Mouse (Mus musculus): Measurements from ENCODE around the gene Fam122c.

Fam122c gene

GRCm38 (mm10) chrX:53273124-53273523, at the start of gene Fam122c:
Gene Fam122c (plus strand): TSS chrX:53273424.
- in situ Hi-C loops (cut with MboI): loop anchor here (25.0 kb wide), 1 partner anchor 261 kb away; no protein-coding TSS in a partner anchor

- in situ Hi-C loops (cut with MboI): no loop called here
These were observed 48.8 kb upstream of the Fam122c start for GRCm38 (mm10) chrX:53224353-53224944.

- in situ Hi-C loops (cut with MboI): no loop called here
These were observed 41.3 kb upstream of the Fam122c start for GRCm38 (mm10) chrX:53231965-53232364.

- in situ Hi-C loops (cut with MboI): no loop called here
These were observed 39.5 kb upstream of the Fam122c start for GRCm38 (mm10) chrX:53233689-53234088.

- in situ Hi-C loops (cut with MboI): no loop called here
These were observed 36.8 kb upstream of the Fam122c start for GRCm38 (mm10) chrX:53236404-53236803.

- in situ Hi-C loops (cut with MboI): no loop called here
These were observed 35.3 kb upstream of the Fam122c start for GRCm38 (mm10) chrX:53237971-53238370.

GRCm38 (mm10) chrX:53240011-53240410, 33.2 kb upstream of the Fam122c start, which contains the start of gene Plac1:
Gene Plac1 (minus strand): TSS chrX:53240111.
- in situ Hi-C loops (cut with MboI): no loop called here

- in situ Hi-C loops (cut with MboI): loop anchor here (25.0 kb wide), 1 partner anchor 243 kb away; no protein-coding TSS in a partner anchor
These were observed 18.0 kb upstream of the Fam122c start for GRCm38 (mm10) chrX:53255195-53255594.

GRCm38 (mm10) chrX:53266186-53266585, 7.0 kb upstream of the Fam122c start:
- in situ Hi-C loops (cut with MboI): loop anchor here (25.0 kb wide), 1 partner anchor 254 kb away; no protein-coding TSS in a partner anchor

- in situ Hi-C loops (cut with MboI): loop anchor here (25.0 kb wide), 1 partner anchor 257 kb away; no protein-coding TSS in a partner anchor
These were observed 4.4 kb upstream of the Fam122c start for GRCm38 (mm10) chrX:53268856-53269255.

- in situ Hi-C loops (cut with MboI): loop anchor here (25.0 kb wide), 1 partner anchor 257 kb away; no protein-coding TSS in a partner anchor
These were observed 3.7 kb upstream of the Fam122c start, which contains the start of gene Fam122b for GRCm38 (mm10) chrX:53269289-53270062. Gene Fam122b (minus strand): TSS chrX:53269805.

GRCm38 (mm10) chrX:53270063-53270432, 3.2 kb upstream of the Fam122c start:
- in situ Hi-C loops (cut with MboI): loop anchor here (25.0 kb wide), 1 partner anchor 258 kb away; no protein-coding TSS in a partner anchor

- in situ Hi-C loops (cut with MboI): loop anchor here (25.0 kb wide), 1 partner anchor 259 kb away; no protein-coding TSS in a partner anchor
These were observed 1.6 kb upstream of the Fam122c start for GRCm38 (mm10) chrX:53271628-53272027.

GRCm38 (mm10) chrX:53287924-53288323, 14.7 kb downstream of the Fam122c start:
- in situ Hi-C loops (cut with MboI): no loop called here

GRCm38 (mm10) chrX:53320564-53320963, 47.3 kb downstream of the Fam122c start:
- in situ Hi-C loops (cut with MboI): no loop called here

- in situ Hi-C loops (cut with MboI): no loop called here
These were observed 47.9 kb downstream of the Fam122c start for GRCm38 (mm10) chrX:53321111-53321510.

GRCm38 (mm10) chrX:53330396-53330795, 57.2 kb downstream of the Fam122c start:
- in situ Hi-C loops (cut with MboI): no loop called here

- in situ Hi-C loops (cut with MboI): no loop called here
These were observed 64.1 kb downstream of the Fam122c start for GRCm38 (mm10) chrX:53337355-53337754.

GRCm38 (mm10) chrX:53341531-53341930, 68.3 kb downstream of the Fam122c start:
- in situ Hi-C loops (cut with MboI): no loop called here

- in situ Hi-C loops (cut with MboI): no loop called here
These were observed 75.2 kb downstream of the Fam122c start for GRCm38 (mm10) chrX:53348374-53348773.

GRCm38 (mm10) chrX:53364668-53365383, 91.6 kb downstream of the Fam122c start:
- in situ Hi-C loops (cut with MboI): no loop called here

Measured in mature B cell (primary cell).